Mouse (Mus musculus) layer of hippocampus, adult 8-10 months (tissue): ENCODE measurements at regions not wholly inside any gene's neighbourhood (a gene's known extent, or its start where the extent isn't known, plus 50 kb on each side); places are given as distances from the start of the nearest gene placed in this dataset.

ENCODE experiments used
- DNase-seq, 2 experiments: peaks; one replicate each; pipeline ENCODE4 v3.0.0; 2022; ENCODE audit warnings: low spot score in 2 of 2

- no peak for DNase-seq
Measured at GRCm38 (mm10) chr10:96723071-96723470, 106.3 kb downstream of the Btg1 start.

DNA sequence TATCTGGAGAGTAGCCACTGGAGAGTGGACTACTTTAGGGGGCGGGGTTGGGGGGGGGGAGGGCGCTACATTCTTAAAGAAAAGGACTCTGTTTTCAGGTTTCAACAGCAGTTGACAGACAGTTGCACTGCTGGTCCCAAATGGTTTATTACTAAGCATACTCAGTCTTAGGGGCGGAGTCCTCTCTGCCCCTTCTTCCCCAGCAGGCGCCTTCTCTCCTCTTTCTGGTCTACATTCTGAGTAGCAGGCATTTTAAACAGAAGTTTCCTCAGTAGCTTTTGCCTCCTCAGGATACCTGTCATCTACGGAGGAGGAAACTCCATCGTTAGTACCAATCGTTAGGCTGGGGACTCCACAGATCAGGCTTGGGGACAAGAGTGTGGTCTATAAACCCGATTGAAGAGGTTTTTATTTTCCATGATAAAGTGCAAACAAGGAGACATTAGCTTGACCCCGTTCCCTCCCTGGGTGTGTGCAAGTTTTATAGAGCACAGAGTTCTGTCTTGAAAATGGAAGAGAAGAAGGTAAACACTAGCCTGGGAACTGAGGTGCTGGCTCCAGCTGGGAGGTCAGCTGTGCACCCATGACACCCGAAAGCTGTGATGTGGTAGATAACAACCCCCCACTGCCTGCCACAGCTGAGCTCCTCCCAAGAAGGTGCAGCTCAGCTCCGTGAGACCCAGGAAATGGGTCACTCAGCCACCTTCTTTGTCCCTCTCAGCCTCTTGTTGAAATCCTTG is 107.8 kb downstream of the Btg1 start:
- no peak for DNase-seq

DNA sequence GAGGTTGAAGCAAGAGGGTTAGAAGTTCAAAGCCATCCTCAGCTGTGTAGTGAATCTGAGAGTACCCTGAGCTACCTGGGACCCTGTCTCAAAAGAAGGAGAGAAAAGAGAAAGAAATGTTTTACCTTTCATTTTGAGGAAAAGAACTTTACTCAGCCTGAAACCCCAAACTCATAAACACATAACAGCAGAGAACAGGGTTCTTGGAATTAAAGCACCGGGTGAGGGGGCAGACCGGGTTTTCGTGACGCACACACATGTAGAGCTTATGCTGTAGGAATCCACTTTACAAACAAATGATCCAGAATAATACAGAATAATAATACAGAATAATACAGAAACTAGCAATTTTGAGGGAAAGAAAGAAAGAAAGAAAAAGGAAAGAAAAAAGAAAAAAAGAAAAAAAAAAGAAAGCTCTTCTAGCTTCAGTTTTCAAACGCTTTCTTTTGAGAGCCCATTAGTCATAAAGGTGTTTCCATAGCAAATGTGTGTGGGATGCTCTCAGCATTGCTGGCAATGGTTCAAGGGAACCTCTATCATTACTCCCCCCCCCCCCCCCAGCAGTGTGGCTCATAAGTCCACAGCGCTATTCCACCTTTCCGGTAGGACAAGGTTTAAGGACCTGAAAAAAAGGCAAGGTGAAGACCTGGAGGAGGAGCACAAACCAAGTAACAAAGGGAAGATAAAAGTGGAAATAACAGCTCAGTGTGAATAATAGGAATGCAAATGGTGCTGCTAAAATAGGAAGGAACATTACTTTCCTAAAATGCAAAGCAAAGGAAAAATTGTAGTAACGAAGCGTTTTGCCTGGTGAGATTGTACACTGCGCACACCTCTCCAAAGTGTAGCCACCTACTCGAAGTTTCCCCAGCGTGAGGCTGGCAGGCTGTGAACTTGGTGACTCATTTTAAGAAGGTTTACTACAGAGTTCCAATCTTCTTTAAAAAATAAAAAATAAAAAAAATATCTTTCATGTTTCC is 110.3 kb downstream of the Btg1 start:
- DNase-seq: no peak

DNA sequence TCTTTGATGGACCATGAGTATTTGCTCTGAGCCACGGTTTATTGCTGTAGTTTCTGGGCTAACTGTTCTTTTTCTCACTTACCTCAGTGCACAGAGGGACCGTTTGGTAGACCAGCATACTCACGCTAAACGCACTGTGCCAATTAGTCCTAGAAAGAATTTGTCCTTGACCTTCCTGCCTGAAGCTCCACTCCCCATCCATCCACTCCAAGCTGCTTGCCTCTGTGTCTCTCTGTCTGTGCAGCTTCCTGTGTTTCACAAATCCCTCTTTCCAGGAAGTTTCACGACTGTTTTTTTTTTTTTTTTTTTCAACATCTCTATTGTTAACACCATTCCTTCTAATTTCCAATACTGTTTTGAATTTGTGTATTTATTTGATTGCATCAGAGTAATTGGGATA is 116.8 kb downstream of the Btg1 start:
- no peak for DNase-seq

DNA sequence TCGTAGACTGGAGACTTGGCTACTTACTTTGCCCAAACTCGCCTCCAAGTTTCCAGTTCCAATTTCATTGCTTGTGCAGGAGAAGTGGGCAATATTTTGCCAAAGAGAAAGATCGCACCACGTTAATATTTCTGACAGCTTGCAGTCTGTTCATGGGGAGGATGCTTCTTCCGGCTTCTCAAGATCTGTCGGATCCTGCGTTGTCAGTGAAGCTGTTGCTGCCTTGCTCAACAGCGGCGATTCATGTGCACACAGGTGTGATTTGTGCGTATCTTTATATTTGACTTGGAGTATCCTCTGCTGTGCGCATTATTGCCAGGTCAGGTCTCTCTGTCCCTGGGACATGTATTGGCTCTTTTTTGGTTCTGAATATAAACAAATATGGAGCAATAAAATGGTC is 118.3 kb downstream of the Btg1 start:
- DNase-seq: no peak

- no peak for DNase-seq
Measured at GRCm38 (mm10) chr10:96735885-96736628, 119.3 kb downstream of the Btg1 start.

DNA sequence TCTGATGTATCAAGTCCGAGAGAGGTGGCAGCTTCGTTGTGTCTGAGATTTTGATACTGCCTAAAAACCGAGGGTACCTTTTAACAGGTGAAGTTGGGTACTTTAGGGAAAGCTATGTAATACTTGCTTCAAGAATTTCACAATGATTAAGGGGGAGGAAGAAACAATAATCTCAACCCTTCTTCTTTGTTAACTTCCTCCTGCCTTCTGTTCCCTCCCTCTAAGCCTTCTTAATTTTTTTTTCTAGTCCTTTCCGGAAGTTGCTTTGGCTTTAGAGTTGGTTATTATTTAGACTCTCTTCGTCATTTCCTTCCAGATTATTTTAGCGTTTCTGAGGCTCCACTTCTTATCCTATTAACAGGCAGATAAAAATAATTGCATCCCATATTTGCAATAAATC is 121.2 kb downstream of the Btg1 start:
- no peak for DNase-seq

DNA sequence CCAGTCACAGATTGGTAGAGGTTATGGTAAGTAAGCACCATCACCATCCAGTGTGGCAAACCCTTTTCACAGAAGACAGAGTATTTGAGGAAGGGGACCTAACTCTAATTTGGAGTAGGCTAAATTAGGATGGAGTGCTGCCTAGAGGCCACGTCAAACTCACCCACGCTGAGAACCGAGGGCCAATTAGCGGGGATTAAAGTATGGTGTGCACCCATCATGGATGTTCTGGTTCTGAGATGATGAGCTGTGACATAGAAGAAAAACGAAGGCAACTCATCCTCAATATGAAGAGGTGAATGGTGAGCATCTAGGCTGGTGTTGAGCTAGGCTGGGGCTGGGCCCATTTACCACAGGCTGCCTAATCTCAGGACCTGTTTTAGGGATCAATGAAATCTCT is 121.8 kb downstream of the Btg1 start:
- no peak for DNase-seq

GRCm38 (mm10) chr10:96744167-96744777 is 127.5 kb downstream of the Btg1 start:
- DNase-seq: peak in 1 of 2 experiments; percentile 49

DNA sequence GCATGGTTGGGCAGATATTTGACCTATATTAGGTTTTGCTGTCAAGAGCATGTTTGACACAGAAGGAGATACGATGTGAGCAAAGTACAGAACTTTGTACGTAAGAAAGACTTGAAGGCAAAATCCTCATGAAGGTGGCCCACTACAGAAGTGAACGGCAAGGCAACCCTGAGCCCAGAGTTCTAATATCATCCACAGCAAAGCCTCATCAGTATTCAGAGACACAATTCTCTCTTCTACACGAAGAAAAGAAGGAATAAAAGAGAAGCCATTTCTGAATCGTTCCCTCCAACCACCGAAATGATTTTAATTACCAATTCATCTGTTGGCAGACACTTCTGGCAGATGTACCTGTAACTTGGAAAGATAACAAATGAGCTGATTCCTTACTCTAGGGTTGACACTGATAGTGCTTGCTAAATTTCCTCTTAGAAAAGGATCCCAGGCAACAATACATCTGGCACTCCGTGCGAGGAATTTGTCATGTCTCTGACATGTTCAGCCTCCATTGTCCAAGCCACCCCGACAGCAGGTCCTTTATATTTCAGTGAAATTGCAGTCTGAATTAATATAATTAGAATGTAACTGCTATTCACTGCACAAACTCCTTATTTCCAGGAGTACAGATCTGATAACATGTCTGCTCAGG is 130.3 kb downstream of the Btg1 start:
- no peak for DNase-seq

DNA sequence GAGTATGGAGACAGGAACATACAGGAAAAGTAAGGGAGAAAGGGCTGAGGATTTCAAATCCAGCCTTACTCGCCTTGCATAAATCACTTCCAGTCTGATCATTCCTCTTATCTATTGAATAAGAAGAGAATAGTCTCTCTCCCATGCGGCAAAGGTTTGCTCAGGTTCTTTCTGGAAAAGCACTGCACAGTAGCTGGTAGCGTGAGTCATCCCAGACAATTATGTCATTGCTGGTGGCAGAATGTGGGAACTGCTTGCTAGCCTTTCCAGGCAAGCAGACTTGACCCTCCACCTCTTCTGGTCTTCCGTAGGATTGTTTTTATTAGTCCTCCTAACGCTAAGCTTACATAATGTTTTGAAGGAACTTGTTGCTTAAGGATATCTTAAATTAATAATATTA is 134.1 kb downstream of the Btg1 start:
- DNase-seq: no peak

GRCm38 (mm10) chr10:96751580-96752264 is 134.9 kb downstream of the Btg1 start:
- DNase-seq: peak; percentile 37 to 43

DNA sequence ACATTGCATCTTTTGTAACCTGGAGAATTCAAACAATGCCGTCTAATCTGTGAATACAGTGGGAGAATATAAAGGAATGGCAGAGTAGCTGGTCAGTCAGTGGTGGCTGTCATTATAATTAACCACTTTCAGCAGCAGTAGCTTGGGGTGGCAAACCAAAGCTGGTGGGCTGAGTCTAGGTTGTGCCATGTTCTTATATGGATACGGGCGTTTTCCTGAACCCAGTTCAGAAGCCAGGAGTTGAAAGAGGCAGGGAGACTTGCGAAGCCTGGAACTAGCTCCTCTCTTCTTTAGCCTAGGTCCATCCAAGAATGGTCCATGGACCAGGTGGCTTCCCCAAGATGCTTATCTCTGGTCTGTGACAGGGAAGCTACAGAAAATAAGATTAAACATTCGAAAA is 135.7 kb downstream of the Btg1 start:
- no peak for DNase-seq

- DNase-seq: no peak
Measured at GRCm38 (mm10) chr10:96753521-96753920, 136.7 kb downstream of the Btg1 start.

- no peak for DNase-seq
Measured at GRCm38 (mm10) chr10:96755674-96756073, 138.9 kb downstream of the Btg1 start.

GRCm38 (mm10) chr10:96756355-96757084 is 139.7 kb downstream of the Btg1 start:
- DNase-seq: no peak

GRCm38 (mm10) chr10:96757311-96757710 is 140.5 kb downstream of the Btg1 start:
- no peak for DNase-seq

GRCm38 (mm10) chr10:96761601-96762000 is 144.8 kb downstream of the Btg1 start:
- DNase-seq: no peak

DNA sequence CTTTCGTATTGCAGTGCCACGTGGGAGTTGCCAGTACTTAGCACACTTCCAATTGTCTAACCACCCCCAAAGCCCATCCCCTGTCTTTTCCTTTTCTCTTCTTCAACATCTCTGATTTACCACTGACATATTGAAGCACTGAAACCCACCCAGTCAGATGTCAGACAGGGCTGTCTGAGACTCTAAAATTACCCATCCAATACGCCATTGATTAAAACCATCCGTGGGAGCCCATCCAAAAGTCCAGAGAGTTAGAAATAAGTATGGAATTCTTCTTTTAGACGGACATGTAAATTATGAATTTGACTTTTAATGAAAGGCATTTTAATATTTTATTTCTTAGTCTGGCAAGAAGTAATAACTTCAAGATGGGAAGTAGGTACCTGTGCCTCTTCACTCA is 148.8 kb downstream of the Btg1 start:
- DNase-seq: no peak

- no peak for DNase-seq
Measured at GRCm38 (mm10) chr10:96778220-96778619, 161.4 kb downstream of the Btg1 start.
